Mouse (Mus musculus) CH12.LX (cell line): ENCODE measurements around the gene S100a1.

Experiments used
- CTCF ChIP-seq, 2 experiments: IDR thresholded peaks in 1 of 2; conservative IDR thresholded peaks in 1 of 2; 2 replicates each; pipeline ENCODE4 v1.5.1; 2011 to 2012; ENCODE audit warnings: low read depth in 2 of 2, low read length in 2 of 2, improper control_type of control experiment in 1 of 2, inconsistent platforms in 1 of 2, mild to moderate bottlenecking in 1 of 2, moderate library complexity in 1 of 2
- E2F4 ChIP-seq: IDR thresholded peaks from 2 replicates; pipeline ENCODE4 v1.6.1; 2011; ENCODE audit warnings: low read depth, low read length, improper control_type of control experiment; ENCODE audit not compliant: insufficient replicate concordance
- ELF1 ChIP-seq: IDR thresholded peaks from 2 replicates; pipeline ENCODE4 v1.6.1; 2014; ENCODE audit warnings: low read depth, mild to moderate bottlenecking, inconsistent platforms, low read length, improper control_type of control experiment
- EP300 ChIP-seq: IDR thresholded peaks from 2 replicates; pipeline ENCODE4 v1.6.1; 2011; ENCODE audit warnings: low read length, improper control_type of control experiment
- GABPA ChIP-seq: IDR thresholded peaks from 2 replicates; pipeline ENCODE4 v1.6.1; 2012; ENCODE audit warnings: low read depth, low read length, improper control_type of control experiment, inconsistent platforms; ENCODE audit not compliant: insufficient replicate concordance
- IRF4 ChIP-seq: IDR thresholded peaks from 2 replicates; pipeline ENCODE4 v1.6.1; 2014; ENCODE audit warnings: low read depth, mild to moderate bottlenecking, inconsistent platforms, low read length, improper control_type of control experiment
- JUND ChIP-seq: conservative IDR thresholded peaks from 2 replicates; pipeline ENCODE4 v1.6.1; 2011; ENCODE audit warnings: low read depth, low read length, improper control_type of control experiment
- MXI1 ChIP-seq: IDR thresholded peaks from 2 replicates; pipeline ENCODE4 v1.6.1; 2011; ENCODE audit warnings: mild to moderate bottlenecking, low read depth, low read length, improper control_type of control experiment
- MYC ChIP-seq: IDR thresholded peaks from 2 replicates; pipeline ENCODE4 v1.6.1; 2011; ENCODE audit warnings: low read depth, mild to moderate bottlenecking, improper control_type of control experiment, low read length
- POLR2A ChIP-seq: IDR thresholded peaks from 2 replicates; pipeline ENCODE4 v1.6.1; 2011; ENCODE audit warnings: low read depth, mild to moderate bottlenecking, improper control_type of control experiment, low read length
- TCF12 ChIP-seq: IDR thresholded peaks from 2 replicates; pipeline ENCODE4 v1.6.1; 2014; ENCODE audit warnings: low read depth, mild to moderate bottlenecking, inconsistent platforms, low read length, improper control_type of control experiment
- ZC3H11A ChIP-seq: IDR thresholded peaks from 2 replicates; pipeline ENCODE4 v1.6.1; 2012; ENCODE audit warnings: low read depth, mild to moderate bottlenecking, inconsistent platforms, low read length, improper control_type of control experiment
- ZNF384 ChIP-seq: IDR thresholded peaks from 2 replicates; pipeline ENCODE4 v1.6.1; 2012; ENCODE audit warnings: low read depth, low read length, improper control_type of control experiment, inconsistent platforms

- TF ChIP-seq JUND = no peak
- TF ChIP-seq CTCF (conservative IDR thresholded peaks at IDR 0.05 in 1 of 2, IDR thresholded peaks at IDR 0.05 in 1 of 2; ENCODE audit: low read depth in 2 of 2, low read length in 2 of 2) = no peak
- TF ChIP-seq IRF4 = no peak
- no peak for TF ChIP-seq E2F4
- no peak for TF ChIP-seq EP300
- TF ChIP-seq TCF12 = no peak
- no peak for TF ChIP-seq ELF1
- no peak for TF ChIP-seq POLR2A
- no peak for TF ChIP-seq MYC
- no peak for TF ChIP-seq GABPA
- TF ChIP-seq ZC3H11A = no peak
- no peak for TF ChIP-seq ZNF384
- TF ChIP-seq MXI1 = no peak
These were observed 3.5 kb upstream of the S100a1 start for GRCm38 (mm10) chr3:90517711-90518110.
